Mouse (Mus musculus) frontal cortex, adult (tissue): ENCODE measurements around the gene Sbno2.

Experiments used
- ATAC-seq: cut with Nextera tagmentation; 2 replicates; pipeline ENCODE4 v1.9.2; 2017; ENCODE audit warnings: mild to moderate bottlenecking, moderate library complexity, mixed read lengths; ENCODE audit not compliant: low TSS enrichment

Sbno2 gene

GRCm38 (mm10) chr10:80092690-80093089, 12.7 kb downstream of the Sbno2 start:
- no peak for ATAC-seq

- no peak for ATAC-seq
Measured at GRCm38 (mm10) chr10:80091527-80091926, 13.8 kb downstream of the Sbno2 start.

GRCm38 (mm10) chr10:80089146-80089545, 16.2 kb downstream of the Sbno2 start:
- ATAC-seq, result no peak

DNA sequence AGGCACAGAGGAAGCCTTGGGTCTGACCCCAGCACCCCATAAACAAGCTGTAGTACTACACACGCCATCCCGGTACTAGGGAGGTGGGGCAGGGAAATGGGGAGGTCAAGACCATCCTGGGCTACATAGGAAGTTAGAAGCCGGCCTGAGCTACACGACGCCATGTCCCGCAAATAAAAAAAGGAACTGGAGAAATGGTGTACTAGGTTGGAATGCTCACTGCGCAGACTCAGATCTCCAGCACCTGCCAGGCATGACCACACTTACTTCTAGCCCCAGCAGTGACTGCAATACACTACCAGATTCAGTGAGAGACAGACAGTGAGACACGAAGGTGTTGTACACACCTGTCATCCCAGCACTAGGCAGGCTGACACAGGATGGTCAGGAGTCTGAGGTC, 17.9 kb downstream of the Sbno2 start:
- no peak for ATAC-seq

- no peak for ATAC-seq
Measured at GRCm38 (mm10) chr10:80086847-80087246, 18.5 kb downstream of the Sbno2 start.

GRCm38 (mm10) chr10:80084817-80085487, 20.4 kb downstream of the Sbno2 start:
- ATAC-seq, result peak; percentile 68

DNA sequence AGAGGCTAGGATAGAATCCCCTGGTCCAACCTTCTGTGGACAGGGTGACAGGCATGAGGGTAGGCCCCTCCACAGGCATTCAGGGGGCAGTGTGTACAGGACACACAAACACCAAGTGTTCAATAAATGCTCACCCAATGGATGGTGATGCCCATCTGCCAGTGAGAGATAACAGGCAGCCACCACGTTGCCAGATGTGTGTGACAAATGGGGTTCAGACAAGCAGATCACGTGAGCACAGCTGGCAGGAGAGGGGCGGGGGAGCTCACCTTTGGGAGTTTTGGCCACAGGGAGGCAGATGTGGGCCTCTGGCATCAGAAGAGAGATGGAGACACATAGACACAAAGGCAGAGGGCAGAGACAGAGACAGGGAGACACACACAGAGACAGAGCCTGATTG, 24.3 kb downstream of the Sbno2 start:
- ATAC-seq, result no peak

DNA sequence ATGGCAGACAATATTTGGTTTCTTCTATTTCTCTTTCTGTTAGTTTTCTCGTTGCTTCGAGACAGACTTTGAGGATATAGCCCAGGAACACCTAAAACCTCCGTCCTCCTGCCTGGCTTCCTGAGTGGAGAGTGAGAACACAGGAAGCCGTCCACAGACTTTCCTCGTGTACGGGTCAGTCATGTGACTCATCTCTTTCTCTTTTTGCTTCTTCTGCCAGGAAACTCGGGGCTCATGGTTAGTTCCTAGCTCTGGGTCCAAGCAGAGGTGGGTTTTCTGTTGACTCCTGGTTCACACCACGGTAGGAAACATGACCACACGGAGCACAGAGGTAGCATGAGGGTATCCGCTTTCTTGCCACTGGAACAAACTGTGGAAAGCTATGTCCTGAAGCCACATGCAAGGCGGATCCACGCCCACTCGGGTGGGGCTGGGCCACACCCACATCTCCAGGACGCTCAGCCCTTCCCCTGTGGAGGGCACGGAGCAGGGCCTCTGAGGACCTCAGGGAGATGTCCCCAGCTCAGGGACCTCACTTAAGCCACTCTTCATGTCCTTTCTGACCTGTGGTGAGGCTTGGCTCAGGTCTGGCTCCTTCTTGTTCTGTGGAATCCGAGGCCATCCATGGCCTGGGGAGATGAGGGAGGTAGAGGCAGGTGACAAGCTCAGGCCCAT, 24.8 kb downstream of the Sbno2 start:
- no peak for ATAC-seq

DNA sequence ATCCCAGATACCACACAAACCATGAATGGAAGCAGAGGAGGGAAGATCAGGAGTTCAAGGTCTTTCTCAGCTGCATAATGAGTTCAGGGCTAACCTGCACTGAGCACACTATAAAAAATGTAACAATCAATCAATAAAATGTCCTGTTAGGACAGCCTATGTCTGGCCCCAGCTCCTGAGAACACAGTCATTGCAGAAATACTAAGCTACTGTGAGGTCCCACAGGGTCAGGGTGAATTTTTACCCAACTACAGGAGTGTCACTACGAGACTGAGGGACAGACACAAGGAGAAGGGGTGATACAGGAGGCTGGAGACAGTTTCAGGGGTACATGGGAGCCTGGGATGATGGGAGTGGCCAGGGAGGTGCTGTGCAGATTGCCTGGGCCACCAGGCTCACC, 27.0 kb downstream of the Sbno2 start:
- no peak for ATAC-seq

DNA sequence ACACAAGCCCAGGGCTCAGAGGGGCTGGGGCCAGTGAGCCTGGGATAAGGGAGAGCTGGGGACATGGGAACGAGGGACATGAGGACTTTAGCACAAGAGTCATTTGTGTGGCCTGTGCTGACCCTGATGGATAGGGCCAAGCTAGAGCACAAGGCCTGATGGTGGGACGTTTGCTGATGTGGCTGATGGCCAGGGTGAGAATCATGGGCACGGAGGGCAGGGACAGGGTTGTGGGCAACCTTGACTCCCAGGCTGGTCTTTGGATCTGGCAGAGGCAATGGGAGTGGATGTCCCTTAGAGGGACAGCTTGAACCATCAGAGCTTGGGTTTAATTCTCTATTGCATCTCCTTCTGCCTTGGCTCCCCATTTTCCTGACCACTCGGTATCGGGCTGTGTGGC, 28.1 kb downstream of the Sbno2 start:
- no peak for ATAC-seq

- ATAC-seq, result no peak
Measured at GRCm38 (mm10) chr10:80076386-80076785, 29.0 kb downstream of the Sbno2 start.

GRCm38 (mm10) chr10:80075924-80076323, 29.4 kb downstream of the Sbno2 start:
- ATAC-seq, result no peak

GRCm38 (mm10) chr10:80074813-80075601, 30.4 kb downstream of the Sbno2 start:
- ATAC-seq, result peak; percentile 53; the same call in 1 of the 2 replicates

- ATAC-seq, result no peak
Measured at GRCm38 (mm10) chr10:80072623-80073489, 32.5 kb downstream of the Sbno2 start.

GRCm38 (mm10) chr10:80071516-80071900, 33.9 kb downstream of the Sbno2 start:
- ATAC-seq, result no peak

GRCm38 (mm10) chr10:80070837-80071515, 34.4 kb downstream of the Sbno2 start:
- peak; percentile 68 for ATAC-seq

DNA sequence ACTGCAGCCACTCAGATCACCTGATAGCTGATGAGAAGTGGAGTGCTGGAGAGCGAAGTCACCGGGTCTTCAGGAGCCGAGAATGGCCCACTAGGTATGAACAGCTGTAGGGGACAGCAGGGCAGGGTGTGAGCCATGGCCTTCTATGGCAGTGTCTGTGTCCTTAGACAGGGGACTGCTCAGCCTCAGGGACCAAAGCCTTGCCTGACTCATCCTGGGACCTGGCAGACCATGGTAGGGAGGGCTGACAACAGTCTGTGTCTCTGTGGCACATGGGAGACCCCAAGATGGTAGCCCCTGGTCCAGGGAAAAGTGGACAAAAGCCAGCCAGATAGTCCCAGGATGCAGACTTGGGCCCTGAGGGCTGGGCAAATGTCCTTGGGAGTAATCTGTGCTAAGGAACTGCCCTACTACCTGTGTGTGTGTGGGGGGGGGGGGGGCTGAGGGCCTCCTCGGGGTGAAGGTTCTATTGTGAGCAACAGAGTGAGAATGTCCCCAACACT, 35.4 kb downstream of the Sbno2 start:
- ATAC-seq, result no peak

GRCm38 (mm10) chr10:80069251-80069650, 36.1 kb downstream of the Sbno2 start:
- no peak for ATAC-seq

GRCm38 (mm10) chr10:80063877-80064650, 41.3 kb downstream of the Sbno2 start:
- no peak for ATAC-seq

GRCm38 (mm10) chr10:80063104-80063503, 42.3 kb downstream of the Sbno2 start:
- ATAC-seq, result peak; percentile 54; the same call in 1 of the 2 replicates
